Mouse (Mus musculus): Measurements from ENCODE around the gene Gm20388. TPM values are rescaled to one million over a fixed set of nuclear protein-coding genes. Genes with fewer than 3 reads are reported as not detected.
A peak's percentile ranks its signal among the peaks of the same experiment; 100 is the strongest.

Gene Gm20388
- polyA plus RNA-seq, 1 experiment from 2014 or later: not detected

- no peak overlapping the region for H3K4me2 ChIP-seq (replicated peaks; ENCODE audit: low read depth)
- H3K27me3 ChIP-seq (replicated peaks; ENCODE audit: control insufficient read depth, insufficient read depth, low read length): no peaks in the 10 kb centered on the region
- no peaks in the 10 kb centered on the region for H3K36me3 ChIP-seq (ENCODE audit: control insufficient read depth, insufficient read depth)
- no peak overlapping the region for H3K9ac ChIP-seq (ENCODE audit: low read depth, low read length)
- 72% methylated on average over 8 of the region's 8 CpGs for WGBS
- ATAC-seq: no peak
- no peak overlapping the region for H3K27ac ChIP-seq (ENCODE audit: low read depth, low read length)
- TF ChIP-seq CTCF (IDR thresholded peaks at IDR 0.05; ENCODE audit: low read depth): no peak
- no peak overlapping the region for H3K4me3 ChIP-seq (ENCODE audit: low read depth, low read length)
- no peaks in the 10 kb centered on the region for H3K4me1 ChIP-seq (replicated peaks; ENCODE audit: control insufficient read depth, insufficient read depth, low read length)
- H3K9me3 ChIP-seq (ENCODE audit: control insufficient read depth): no peaks in the 10 kb centered on the region
These were observed 1360.9 kb downstream of the Gm20388 start for GRCm38 (mm10) chr8:121271542-121271941.

GRCm38 (mm10) chr8:121273195-121273594, 1362.6 kb downstream of the Gm20388 start:
- no peaks in the 10 kb centered on the region for H3K36me3 ChIP-seq (ENCODE audit: control insufficient read depth, insufficient read depth)
- H3K4me3 ChIP-seq (ENCODE audit: low read depth, low read length): no peak overlapping the region
- no peak overlapping the region for H3K9ac ChIP-seq (ENCODE audit: low read depth, low read length)
- no peak overlapping the region for H3K27ac ChIP-seq (ENCODE audit: low read depth, low read length)
- H3K27me3 ChIP-seq (replicated peaks; ENCODE audit: control insufficient read depth, insufficient read depth, low read length): no peaks in the 10 kb centered on the region
- H3K4me2 ChIP-seq (replicated peaks; ENCODE audit: low read depth): peak overlapping the region; percentile 4; the same call in 1 of the 2 replicates
- WGBS: 51% methylated on average over 14 of the region's 14 CpGs
- no peak for TF ChIP-seq CTCF (IDR thresholded peaks at IDR 0.05; ENCODE audit: low read depth)
- H3K9me3 ChIP-seq (ENCODE audit: control insufficient read depth): no peaks in the 10 kb centered on the region
- H3K4me1 ChIP-seq (replicated peaks; ENCODE audit: control insufficient read depth, insufficient read depth, low read length): no peaks in the 10 kb centered on the region
- ATAC-seq: no peak

- Histone ChIP-seq H3K27ac (ENCODE audit: low read depth, low read length) (no peak overlapping the region), H3K27me3 (replicated peaks; ENCODE audit: control insufficient read depth, insufficient read depth, low read length) (no peaks in the 10 kb centered on the region), H3K9ac (ENCODE audit: low read depth, low read length) (no peak overlapping the region), H3K9me3 (ENCODE audit: control insufficient read depth) (no peaks in the 10 kb centered on the region), H3K36me3 (ENCODE audit: control insufficient read depth, insufficient read depth) (no peaks in the 10 kb centered on the region), H3K4me2 (replicated peaks; ENCODE audit: low read depth) (no peak overlapping the region), H3K4me3 (ENCODE audit: low read depth, low read length) (no peak overlapping the region), H3K4me1 (replicated peaks; ENCODE audit: control insufficient read depth, insufficient read depth, low read length) (no peaks in the 10 kb centered on the region)
- TF ChIP-seq CTCF (IDR thresholded peaks at IDR 0.05; ENCODE audit: low read depth): no peak
- 81% methylated on average over 15 of the region's 15 CpGs for WGBS
- ATAC-seq: no peak
These were observed 1363.0 kb downstream of the Gm20388 start for GRCm38 (mm10) chr8:121273620-121274019.

GRCm38 (mm10) chr8:121280414-121280813, 1369.8 kb downstream of the Gm20388 start:
- no peak overlapping the region for H3K4me3 ChIP-seq (ENCODE audit: low read depth, low read length)
- WGBS: 69% methylated on average over 9 of the region's 9 CpGs
- TF ChIP-seq CTCF (IDR thresholded peaks at IDR 0.05; ENCODE audit: low read depth): no peak
- H3K9me3 ChIP-seq (ENCODE audit: control insufficient read depth): no peaks in the 10 kb centered on the region
- H3K4me2 ChIP-seq (replicated peaks; ENCODE audit: low read depth): no peak overlapping the region
- H3K27me3 ChIP-seq (replicated peaks; ENCODE audit: control insufficient read depth, insufficient read depth, low read length): no peaks in the 10 kb centered on the region
- no peak for ATAC-seq
- H3K36me3 ChIP-seq (ENCODE audit: control insufficient read depth, insufficient read depth): no peaks in the 10 kb centered on the region
- H3K9ac ChIP-seq (ENCODE audit: low read depth, low read length): no peak overlapping the region
- H3K27ac ChIP-seq (ENCODE audit: low read depth, low read length): no peak overlapping the region
- no peaks in the 10 kb centered on the region for H3K4me1 ChIP-seq (replicated peaks; ENCODE audit: control insufficient read depth, insufficient read depth, low read length)

- no peaks in the 10 kb centered on the region for H3K9me3 ChIP-seq (ENCODE audit: control insufficient read depth)
- H3K4me2 ChIP-seq (replicated peaks; ENCODE audit: low read depth): no peak overlapping the region
- no peak for TF ChIP-seq CTCF (IDR thresholded peaks at IDR 0.05; ENCODE audit: low read depth)
- H3K36me3 ChIP-seq (ENCODE audit: control insufficient read depth, insufficient read depth): no peaks in the 10 kb centered on the region
- H3K27ac ChIP-seq (ENCODE audit: low read depth, low read length): no peak overlapping the region
- no peaks in the 10 kb centered on the region for H3K4me1 ChIP-seq (replicated peaks; ENCODE audit: control insufficient read depth, insufficient read depth, low read length)
- no peak for ATAC-seq
- WGBS: 73% methylated on average over 5 of the region's 5 CpGs
- H3K4me3 ChIP-seq (ENCODE audit: low read depth, low read length): no peak overlapping the region
- no peak overlapping the region for H3K9ac ChIP-seq (ENCODE audit: low read depth, low read length)
- no peaks in the 10 kb centered on the region for H3K27me3 ChIP-seq (replicated peaks; ENCODE audit: control insufficient read depth, insufficient read depth, low read length)
These were observed 1378.7 kb downstream of the Gm20388 start for GRCm38 (mm10) chr8:121289346-121289745.

GRCm38 (mm10) chr8:121290547-121290946, 1379.9 kb downstream of the Gm20388 start:
- Histone ChIP-seq H3K4me1 (replicated peaks; ENCODE audit: control insufficient read depth, insufficient read depth, low read length) (no peaks in the 10 kb centered on the region), H3K4me3 (ENCODE audit: low read depth, low read length) (no peak overlapping the region), H3K9me3 (ENCODE audit: control insufficient read depth) (no peaks in the 10 kb centered on the region), H3K4me2 (replicated peaks; ENCODE audit: low read depth) (no peak overlapping the region), H3K9ac (ENCODE audit: low read depth, low read length) (no peak overlapping the region), H3K27ac (ENCODE audit: low read depth, low read length) (no peak overlapping the region), H3K27me3 (replicated peaks; ENCODE audit: control insufficient read depth, insufficient read depth, low read length) (no peaks in the 10 kb centered on the region), H3K36me3 (ENCODE audit: control insufficient read depth, insufficient read depth) (no peaks in the 10 kb centered on the region)
- no peak for TF ChIP-seq CTCF (IDR thresholded peaks at IDR 0.05; ENCODE audit: low read depth)
- ATAC-seq: no peak
- 90% methylated on average over 17 of the region's 17 CpGs for WGBS

- no peaks in the 10 kb centered on the region for H3K36me3 ChIP-seq (ENCODE audit: control insufficient read depth, insufficient read depth)
- H3K9me3 ChIP-seq (ENCODE audit: control insufficient read depth): no peaks in the 10 kb centered on the region
- TF ChIP-seq CTCF (IDR thresholded peaks at IDR 0.05; ENCODE audit: low read depth): no peak
- no peak overlapping the region for H3K4me2 ChIP-seq (replicated peaks; ENCODE audit: low read depth)
- no peak for ATAC-seq
- no peaks in the 10 kb centered on the region for H3K4me1 ChIP-seq (replicated peaks; ENCODE audit: control insufficient read depth, insufficient read depth, low read length)
- no peak overlapping the region for H3K27ac ChIP-seq (ENCODE audit: low read depth, low read length)
- 88% methylated on average over 10 of the region's 10 CpGs for WGBS
- no peak overlapping the region for H3K9ac ChIP-seq (ENCODE audit: low read depth, low read length)
- no peak overlapping the region for H3K4me3 ChIP-seq (ENCODE audit: low read depth, low read length)
- no peaks in the 10 kb centered on the region for H3K27me3 ChIP-seq (replicated peaks; ENCODE audit: control insufficient read depth, insufficient read depth, low read length)
These were observed 1382.8 kb downstream of the Gm20388 start for GRCm38 (mm10) chr8:121293418-121293817.
